Mouse (Mus musculus) heart, adult 2 months (tissue): ENCODE measurements around the gene Ppp4c.

Experiments used
- CTCF ChIP-seq: fragments of 200-600 bp; IDR thresholded peaks from 2 replicates; pipeline ENCODE4 v1.8.1; 2022; ENCODE audit warnings: antibody characterized with exemption, mild to moderate bottlenecking, moderate library complexity
- EP300 ChIP-seq: fragments of 200-500 bp; IDR thresholded peaks from 2 replicates; pipeline ENCODE4 v1.6.1; 2011; ENCODE audit warnings: low read depth, low read length, control low read depth; ENCODE audit not compliant: insufficient read depth
- POLR2A ChIP-seq: fragments of 200-500 bp; IDR thresholded peaks from 2 replicates; pipeline ENCODE4 v1.6.1; 2011; ENCODE audit warnings: mild to moderate bottlenecking, low read depth, low read length, control low read depth; ENCODE audit not compliant: insufficient read depth

DNA sequence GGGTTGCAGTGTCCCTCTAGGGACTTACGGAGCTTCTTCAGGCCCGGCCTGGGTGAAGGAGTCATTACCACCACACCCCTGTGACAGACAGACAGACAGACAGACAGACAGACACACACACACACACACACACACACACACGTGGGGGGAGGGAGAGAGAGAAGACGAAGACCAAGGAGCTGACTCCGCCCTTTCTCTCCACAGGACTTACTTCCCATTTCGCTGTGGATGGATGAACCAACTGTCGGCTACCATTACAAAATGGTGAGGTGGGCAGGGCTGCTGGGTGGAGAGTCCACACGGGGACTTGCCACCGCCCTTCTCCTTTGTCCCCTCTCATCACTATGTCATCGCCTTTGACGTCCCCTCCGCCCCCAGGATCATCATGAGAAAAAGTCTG, 21.5 kb downstream of the Ppp4c start:
- TF ChIP-seq CTCF = no peak
- no peak for TF ChIP-seq POLR2A
- TF ChIP-seq EP300 = no peak
